Mouse (Mus musculus) left cerebral cortex, adult 11 months (tissue): ENCODE results near the gene Itih1.
A peak's percentile ranks its signal among the peaks of the same experiment; 100 is the strongest.

Source experiments
- DNase-seq: peaks from one replicate; pipeline ENCODE4 v3.0.0; 2022; ENCODE audit warnings: low spot score

Itih1 gene

DNA sequence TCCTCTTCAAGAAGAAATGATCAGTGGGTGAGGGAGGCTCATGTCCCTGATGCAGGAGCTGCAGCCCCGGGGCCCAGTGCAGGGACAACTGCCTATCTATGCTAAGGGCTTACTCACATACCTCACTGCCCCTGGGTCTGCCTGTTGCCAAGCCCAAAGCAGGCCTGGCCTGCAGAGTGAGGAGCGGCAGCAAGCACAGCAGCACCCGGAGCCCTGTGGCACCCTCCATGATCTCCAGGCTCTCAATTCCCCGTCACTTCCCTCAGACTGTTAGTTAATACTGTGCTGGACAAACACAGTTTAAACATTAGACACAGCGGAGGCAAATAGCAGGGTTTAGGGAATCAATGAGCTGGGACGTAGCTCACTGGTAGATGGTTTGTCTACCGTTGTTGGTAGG lies at the start of gene Itih1:
TSS of gene Itih1 (minus strand) at position 252 of the 400 bp plus-strand sequence.
- no peak for DNase-seq

GRCm38 (mm10) chr14:30976222-30976621 lies 33.1 kb upstream of the Itih1 start:
- DNase-seq, result no peak

GRCm38 (mm10) chr14:30974204-30974603 lies 31.1 kb upstream of the Itih1 start:
- peak; percentile 74 for DNase-seq

DNA sequence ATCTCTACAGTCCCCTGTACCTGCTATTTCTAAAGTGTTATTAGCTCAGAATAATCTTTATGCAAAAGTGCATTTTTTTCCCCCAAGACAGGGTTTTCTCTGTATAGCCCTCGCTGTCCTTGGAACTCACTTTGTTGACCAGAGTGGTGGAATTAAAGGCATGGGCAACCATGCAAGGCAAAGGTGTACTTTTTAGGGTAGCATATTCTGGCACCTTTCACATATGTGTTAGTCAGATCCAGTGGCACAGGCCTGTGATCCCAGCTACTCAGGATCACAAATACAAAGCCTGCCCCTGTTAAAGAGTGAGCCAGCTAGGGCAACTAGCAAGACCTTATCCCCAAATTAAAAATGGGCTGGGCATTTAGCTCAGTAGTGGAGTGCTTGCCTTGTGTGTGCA lies 17.3 kb upstream of the Itih1 start:
- DNase-seq, result no peak

GRCm38 (mm10) chr14:30959031-30959430 lies 15.9 kb upstream of the Itih1 start:
- DNase-seq, result no peak

DNA sequence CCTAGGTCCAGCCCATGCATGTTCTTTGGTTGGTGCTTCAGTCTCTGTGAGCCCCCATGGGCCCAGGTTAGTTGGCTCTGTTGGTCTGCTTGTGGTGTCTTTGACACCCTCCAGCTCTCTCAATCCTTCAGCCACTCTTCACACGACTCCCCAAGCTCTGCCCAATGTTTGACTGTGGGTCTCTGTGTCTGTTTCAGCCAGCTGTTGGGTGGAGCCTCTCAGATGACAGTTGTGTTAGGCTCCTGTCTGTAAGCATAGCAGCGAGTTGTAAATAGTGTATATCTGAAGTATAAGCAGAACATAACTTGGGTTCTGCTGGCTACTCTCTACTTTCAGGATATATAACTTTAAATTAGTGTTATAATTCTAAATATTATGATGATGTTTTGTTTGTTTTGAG lies 15.4 kb upstream of the Itih1 start:
- no peak for DNase-seq

- DNase-seq, result peak; percentile 93
Observed at GRCm38 (mm10) chr14:30951154-30951825, 8.2 kb upstream of the Itih1 start, which contains the start of gene Nek4. Gene Nek4, plus strand, starts transcription at chr14:30951377.

DNA sequence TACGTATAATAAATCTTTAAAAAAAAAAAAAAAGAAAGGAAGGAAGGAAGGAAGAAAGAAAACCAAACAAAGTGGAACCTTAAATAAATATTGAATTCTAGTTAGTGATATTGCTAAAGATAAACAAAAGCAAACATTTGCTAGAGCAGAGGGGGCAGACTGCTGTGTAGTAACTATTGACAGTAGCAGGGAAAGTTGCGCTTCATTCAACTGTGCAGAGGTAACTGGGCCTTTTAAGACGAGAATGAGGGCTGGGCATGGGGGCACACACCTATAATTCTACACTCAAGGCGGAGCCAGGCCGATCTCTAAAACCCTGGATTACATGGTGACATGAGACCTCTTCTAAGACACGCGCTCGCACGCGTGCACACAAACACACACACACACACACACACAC lies 6.9 kb upstream of the Itih1 start:
- DNase-seq, result no peak

DNA sequence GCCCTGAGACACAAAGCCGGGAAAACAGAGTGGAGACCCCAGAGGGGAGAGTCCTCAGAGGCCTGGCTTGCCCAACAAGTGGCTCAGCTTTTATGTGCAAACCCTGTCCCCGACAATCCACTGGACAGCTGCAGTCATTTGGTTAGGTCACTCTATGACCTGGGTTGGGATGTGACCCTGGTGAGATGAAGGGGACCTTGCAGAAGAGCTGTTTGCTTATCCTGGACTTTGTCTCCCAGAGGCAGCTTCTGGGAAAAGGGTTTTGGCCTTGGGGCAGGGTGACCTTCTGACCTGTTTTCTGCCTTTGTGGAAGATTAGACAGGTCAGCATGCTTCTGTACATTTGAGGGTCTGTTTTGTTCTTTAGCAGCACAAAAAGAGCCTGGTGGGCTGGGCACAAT lies 1.7 kb upstream of the Itih1 start:
- DNase-seq, result no peak

- peak; percentile 42 for DNase-seq
Observed at GRCm38 (mm10) chr14:30943860-30944674, 978 bp upstream of the Itih1 start.

- no peak for DNase-seq
Observed at GRCm38 (mm10) chr14:30942254-30942653, 835 bp downstream of the Itih1 start.

DNA sequence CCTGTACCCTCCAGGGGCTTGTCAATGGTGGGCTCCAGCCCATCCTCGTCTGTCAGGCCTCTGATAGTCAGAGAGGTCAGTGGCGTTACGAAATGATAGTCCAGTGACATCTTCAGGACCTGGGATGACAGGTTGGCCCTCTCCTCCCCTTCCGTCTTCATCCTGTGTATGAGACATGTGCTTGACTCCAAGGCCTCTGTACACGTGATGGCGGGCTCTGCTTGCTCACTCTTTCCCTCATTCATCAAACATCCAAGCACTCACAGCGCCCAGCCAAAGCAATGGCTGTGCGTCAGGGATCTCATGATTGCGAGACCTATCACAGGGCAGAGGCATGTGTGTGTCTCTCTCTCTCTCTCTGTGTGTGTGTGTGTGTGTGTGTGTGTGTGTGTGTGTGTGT lies 9.7 kb downstream of the Itih1 start:
- no peak for DNase-seq

GRCm38 (mm10) chr14:30930386-30930785 lies 12.7 kb downstream of the Itih1 start:
- DNase-seq, result no peak

DNA sequence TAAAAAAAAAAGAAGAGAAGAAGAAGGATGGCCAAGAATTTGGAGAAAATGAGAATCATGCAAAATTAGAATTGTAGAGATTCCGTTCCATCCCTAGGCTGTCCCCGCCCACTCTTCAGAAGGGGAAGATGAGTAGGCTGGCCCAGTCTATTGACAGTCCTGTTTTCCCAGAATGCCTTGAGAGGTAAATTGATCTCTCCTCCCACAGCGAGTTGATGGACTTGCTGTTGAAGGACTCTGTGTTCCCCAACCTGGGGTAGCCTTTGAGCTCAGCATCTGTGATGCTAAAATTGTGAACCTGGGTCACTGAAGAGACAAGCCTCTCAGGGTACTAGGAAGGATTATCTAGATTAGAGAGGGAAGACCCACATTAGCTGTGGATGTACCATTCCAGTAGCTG lies 17.6 kb downstream of the Itih1 start:
- no peak for DNase-seq

DNA sequence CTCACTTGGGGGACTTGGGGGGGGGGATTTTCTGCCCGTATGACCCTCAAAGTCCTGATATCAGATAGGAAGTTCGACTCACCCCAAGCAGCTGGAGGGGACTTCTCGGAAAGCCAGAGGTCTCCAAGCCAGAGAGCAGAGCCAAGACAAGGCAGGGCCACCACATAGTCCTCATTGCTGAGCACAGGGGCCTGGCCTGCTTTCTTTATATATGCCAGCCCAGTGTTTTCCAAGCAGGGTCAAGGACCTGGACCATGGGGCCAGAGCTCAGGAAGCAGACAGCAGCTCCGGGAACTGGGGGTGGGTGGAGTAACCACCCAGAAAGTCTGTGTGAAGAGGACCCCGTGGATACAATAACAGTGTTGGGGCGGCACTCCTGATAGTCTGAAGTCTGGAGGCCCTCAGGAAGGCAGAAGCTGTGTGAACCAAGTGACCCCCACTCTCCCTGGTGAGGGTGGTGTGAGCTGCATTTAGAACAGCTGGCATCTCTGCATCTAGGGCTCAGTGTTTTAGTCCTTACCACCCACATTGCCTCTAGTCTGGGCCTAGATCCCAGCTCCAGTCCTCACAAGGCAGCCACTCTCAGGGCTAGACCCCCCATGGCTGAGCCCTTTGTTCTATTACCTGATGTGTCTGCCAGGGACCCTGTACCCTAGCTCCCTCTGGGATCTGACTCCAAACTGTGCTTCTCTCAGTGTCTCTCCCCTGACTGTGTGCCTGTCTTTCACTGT lies 19.5 kb downstream of the Itih1 start, which contains the start of gene Itih3:
TSS of gene Itih3 (minus strand) at position 386 of the 731 bp plus-strand sequence.
- peak; percentile 29 for DNase-seq

GRCm38 (mm10) chr14:30922053-30922670 lies 20.9 kb downstream of the Itih1 start:
- no peak for DNase-seq

- DNase-seq, result no peak
Observed at GRCm38 (mm10) chr14:30916516-30916915, 26.6 kb downstream of the Itih1 start.

DNA sequence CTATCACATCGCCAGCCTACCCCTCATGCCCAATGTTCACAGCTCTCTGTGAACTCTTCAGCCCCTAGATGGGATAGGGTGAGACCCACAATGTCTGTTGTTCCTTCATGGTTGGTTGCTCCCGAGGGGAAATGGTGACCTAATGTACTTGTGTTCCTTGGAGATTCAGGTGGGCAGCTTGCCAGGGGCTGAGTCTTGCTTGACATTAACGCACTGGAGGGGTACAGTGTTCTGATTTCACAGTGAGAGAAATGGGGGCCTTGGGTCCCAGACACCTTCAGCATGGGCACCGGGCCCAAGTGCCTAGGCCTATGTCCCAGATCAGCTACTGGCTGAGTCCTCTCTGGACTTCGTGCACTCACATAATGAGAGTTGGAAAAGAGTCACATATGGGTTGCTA lies 29.7 kb downstream of the Itih1 start:
- no peak for DNase-seq

DNA sequence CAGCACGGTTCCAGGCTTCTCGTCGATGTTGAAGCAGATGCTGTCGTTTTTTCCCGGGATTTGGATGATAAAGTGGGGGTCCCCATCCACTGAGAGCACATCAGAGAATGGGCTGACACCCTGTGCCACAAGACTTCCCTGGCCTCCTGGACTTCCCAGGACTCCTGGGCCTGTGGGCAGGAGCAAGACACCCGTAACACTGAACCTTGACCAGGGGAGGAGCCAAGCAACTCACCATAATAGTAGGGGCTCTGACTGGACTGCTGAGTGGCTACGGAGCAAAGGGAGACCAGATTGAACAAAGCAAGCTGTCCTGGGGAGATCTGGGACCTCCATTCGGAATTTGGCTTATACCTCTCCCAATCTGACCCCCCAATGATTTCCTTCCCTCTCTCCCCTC lies 30.4 kb downstream of the Itih1 start:
- DNase-seq, result no peak

DNA sequence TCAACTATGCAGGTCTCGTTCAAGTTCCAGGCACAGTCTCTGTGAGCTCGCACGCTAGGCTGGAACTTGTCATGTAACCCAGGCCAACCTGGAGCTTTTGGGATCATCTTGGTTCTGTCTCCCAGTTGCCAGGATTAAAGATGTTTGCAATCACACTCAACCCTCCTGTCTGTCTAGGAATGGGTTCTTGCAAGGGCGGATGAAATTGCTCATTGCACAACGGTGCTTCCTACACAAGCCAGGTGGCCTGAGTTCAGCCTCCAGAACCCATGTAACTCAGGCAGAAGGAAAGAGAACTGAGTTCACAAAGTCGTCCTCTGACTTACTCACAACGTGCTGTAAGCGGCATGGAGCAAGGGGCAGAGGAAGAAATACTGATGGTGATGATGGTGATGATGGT lies 31.9 kb downstream of the Itih1 start:
- no peak for DNase-seq

GRCm38 (mm10) chr14:30907814-30908265 lies 35.2 kb downstream of the Itih1 start:
- DNase-seq, result no peak

- DNase-seq, result no peak
Observed at GRCm38 (mm10) chr14:30906001-30906400, 37.1 kb downstream of the Itih1 start.
